Mouse (Mus musculus): ENCODE data around the gene Gpx4.

Gpx4 gene

GRCm38 (mm10) chr10:80072623-80073489 is 25.9 kb downstream of the Gpx4 start:
- no peak for DNase-seq (ENCODE audit: low spot score)

- peak; percentile 78 for DNase-seq (ENCODE audit: low spot score)
Measured at GRCm38 (mm10) chr10:80074813-80075601, 28.0 kb downstream of the Gpx4 start.

GRCm38 (mm10) chr10:80075924-80076323 is 29.0 kb downstream of the Gpx4 start:
- no peak for DNase-seq (ENCODE audit: low spot score)

GRCm38 (mm10) chr10:80076386-80076785 is 29.4 kb downstream of the Gpx4 start:
- no peak for DNase-seq (ENCODE audit: low spot score)

DNA sequence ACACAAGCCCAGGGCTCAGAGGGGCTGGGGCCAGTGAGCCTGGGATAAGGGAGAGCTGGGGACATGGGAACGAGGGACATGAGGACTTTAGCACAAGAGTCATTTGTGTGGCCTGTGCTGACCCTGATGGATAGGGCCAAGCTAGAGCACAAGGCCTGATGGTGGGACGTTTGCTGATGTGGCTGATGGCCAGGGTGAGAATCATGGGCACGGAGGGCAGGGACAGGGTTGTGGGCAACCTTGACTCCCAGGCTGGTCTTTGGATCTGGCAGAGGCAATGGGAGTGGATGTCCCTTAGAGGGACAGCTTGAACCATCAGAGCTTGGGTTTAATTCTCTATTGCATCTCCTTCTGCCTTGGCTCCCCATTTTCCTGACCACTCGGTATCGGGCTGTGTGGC is 30.3 kb downstream of the Gpx4 start:
- DNase-seq (ENCODE audit: low spot score), result no peak

GRCm38 (mm10) chr10:80078366-80078765 is 31.4 kb downstream of the Gpx4 start:
- DNase-seq (ENCODE audit: low spot score), result no peak

DNA sequence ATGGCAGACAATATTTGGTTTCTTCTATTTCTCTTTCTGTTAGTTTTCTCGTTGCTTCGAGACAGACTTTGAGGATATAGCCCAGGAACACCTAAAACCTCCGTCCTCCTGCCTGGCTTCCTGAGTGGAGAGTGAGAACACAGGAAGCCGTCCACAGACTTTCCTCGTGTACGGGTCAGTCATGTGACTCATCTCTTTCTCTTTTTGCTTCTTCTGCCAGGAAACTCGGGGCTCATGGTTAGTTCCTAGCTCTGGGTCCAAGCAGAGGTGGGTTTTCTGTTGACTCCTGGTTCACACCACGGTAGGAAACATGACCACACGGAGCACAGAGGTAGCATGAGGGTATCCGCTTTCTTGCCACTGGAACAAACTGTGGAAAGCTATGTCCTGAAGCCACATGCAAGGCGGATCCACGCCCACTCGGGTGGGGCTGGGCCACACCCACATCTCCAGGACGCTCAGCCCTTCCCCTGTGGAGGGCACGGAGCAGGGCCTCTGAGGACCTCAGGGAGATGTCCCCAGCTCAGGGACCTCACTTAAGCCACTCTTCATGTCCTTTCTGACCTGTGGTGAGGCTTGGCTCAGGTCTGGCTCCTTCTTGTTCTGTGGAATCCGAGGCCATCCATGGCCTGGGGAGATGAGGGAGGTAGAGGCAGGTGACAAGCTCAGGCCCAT is 33.6 kb downstream of the Gpx4 start:
- DNase-seq (ENCODE audit: low spot score), result no peak

GRCm38 (mm10) chr10:80081075-80081474 is 34.1 kb downstream of the Gpx4 start:
- no peak for DNase-seq (ENCODE audit: low spot score)

- DNase-seq (ENCODE audit: low spot score), result no peak
Measured at GRCm38 (mm10) chr10:80084817-80085487, 38.0 kb downstream of the Gpx4 start.

DNA sequence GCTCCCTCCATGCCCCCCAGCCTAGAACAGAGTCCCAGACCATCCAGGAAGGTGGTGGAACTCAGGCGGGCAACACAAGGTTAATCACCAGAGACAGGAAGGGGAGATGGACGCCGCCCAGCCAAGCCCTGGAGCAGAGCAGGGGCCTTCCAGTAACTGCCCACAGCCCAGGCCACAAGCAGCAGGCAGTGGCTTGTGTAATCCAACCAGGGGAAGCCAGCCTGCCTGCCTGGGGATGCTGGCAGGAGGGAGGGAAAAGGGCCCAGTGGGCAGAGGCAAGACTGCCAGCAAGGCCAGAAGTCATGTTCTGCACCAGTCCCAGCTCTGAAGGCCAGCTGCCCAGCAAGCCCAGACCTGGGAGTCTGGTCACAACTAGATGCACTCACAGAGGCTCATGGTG is 39.9 kb downstream of the Gpx4 start:
- peak; percentile 38 for DNase-seq (ENCODE audit: low spot score)

GRCm38 (mm10) chr10:80087483-80087882 is 40.5 kb downstream of the Gpx4 start:
- no peak for DNase-seq (ENCODE audit: low spot score)

DNA sequence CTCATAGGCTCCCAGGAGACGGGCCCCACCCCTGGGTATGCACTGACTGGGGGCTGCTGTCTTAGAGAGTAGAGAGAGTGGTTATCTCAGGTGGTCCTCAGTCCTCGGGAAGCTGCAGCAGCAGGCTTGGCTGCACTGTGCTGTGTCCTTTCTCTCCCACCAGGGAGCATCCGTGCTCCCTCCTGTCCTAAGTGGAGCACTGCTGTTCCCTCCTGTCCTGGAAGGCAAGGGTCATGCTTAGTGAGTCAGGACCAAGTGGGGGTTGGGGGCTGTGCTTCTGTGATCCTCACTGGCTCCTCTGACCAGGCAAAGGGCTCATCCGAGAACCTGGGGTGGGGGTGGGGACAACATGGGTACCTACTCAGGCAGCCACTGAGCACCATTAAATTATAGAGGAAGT is 42.2 kb downstream of the Gpx4 start:
- no peak for DNase-seq (ENCODE audit: low spot score)

GRCm38 (mm10) chr10:80091527-80091926 is 44.6 kb downstream of the Gpx4 start:
- no peak for DNase-seq (ENCODE audit: low spot score)

GRCm38 (mm10) chr10:80092690-80093089 is 45.7 kb downstream of the Gpx4 start:
- DNase-seq (ENCODE audit: low spot score), result no peak

DNA sequence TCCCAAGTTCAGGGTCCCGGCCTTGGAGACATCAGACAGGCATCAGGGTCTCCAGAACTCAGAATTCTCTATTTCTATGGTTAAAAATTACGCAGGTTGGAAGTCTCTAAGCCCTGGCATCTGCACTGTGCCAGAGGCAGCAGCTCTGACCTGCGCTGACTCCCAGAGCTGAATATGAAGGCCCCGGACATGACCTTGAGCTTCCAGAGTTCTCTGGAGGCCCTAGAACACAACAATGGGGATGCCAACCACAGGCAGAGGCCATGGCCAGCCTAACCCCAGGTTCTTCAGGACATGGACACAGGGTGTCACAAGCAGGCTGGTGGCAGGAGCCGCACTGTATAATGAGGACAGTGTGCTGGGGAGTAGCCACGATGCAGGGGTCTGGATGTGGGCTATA is 47.1 kb downstream of the Gpx4 start:
- no peak for DNase-seq (ENCODE audit: low spot score)

- no peak for DNase-seq (ENCODE audit: low spot score)
Measured at GRCm38 (mm10) chr10:80094684-80095083, 47.7 kb downstream of the Gpx4 start.

DNA sequence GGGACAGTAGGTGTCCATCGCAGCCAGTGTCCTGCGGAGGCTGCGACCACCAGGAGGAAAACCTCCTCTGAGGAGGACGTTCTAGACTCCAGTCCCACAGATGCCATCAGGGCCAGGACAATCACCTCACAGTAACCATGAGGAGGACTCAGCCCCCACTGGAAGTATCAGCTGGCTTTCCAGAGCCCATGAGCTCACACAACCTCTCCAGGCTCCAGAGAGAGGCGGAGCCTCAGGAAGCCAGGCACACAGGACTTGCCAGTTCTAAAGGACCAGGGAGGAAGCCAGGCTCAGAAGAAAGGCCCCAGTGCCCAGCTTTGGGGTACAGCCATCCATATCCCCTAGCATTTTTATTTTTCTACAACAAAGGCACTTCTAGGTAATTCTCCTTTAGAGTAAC is 48.6 kb downstream of the Gpx4 start:
- no peak for DNase-seq (ENCODE audit: low spot score)

DNA sequence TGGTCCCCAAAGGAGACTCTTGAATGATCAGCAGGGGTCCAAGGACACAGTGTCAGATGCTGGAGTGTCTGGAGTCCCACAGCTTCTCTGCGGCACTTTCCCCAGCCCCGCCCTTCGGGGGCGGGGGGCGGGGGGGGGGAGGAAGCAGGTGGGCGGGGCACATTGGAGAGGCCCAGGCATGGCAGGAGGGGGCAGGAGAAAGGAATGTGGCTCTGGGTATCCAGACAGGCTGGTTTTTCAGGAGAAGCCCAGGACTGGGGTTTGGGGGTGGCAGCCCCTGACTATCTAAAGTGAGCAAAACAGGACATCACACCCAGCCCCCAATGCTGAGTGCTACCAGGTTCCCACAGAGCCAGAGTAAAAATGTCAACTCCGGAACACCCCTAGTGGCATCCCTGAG is 50.3 kb downstream of the Gpx4 start:
- no peak for DNase-seq (ENCODE audit: low spot score)

- no peak for DNase-seq (ENCODE audit: low spot score)
Measured at GRCm38 (mm10) chr10:80098630-80099029, 51.7 kb downstream of the Gpx4 start.

GRCm38 (mm10) chr10:80100982-80101381 is 54.0 kb downstream of the Gpx4 start:
- DNase-seq (ENCODE audit: low spot score), result no peak

GRCm38 (mm10) chr10:80102216-80102915 is 55.4 kb downstream of the Gpx4 start:
- peak; percentile 85 for DNase-seq (ENCODE audit: low spot score)
